Mouse (Mus musculus): ENCODE results near the gene Crct1. TPM values are rescaled to one million over a fixed set of nuclear protein-coding genes. Genes with fewer than 3 reads are reported as not detected.

Gene Crct1
- not detected for total RNA-seq (2021)

GRCm38 (mm10) chr3:93015460-93016104 is at the start of gene Crct1:
Crct1 (minus strand) TSS chr3:93015687.
- DNase-seq (ENCODE audit: low spot score): no peak
- intact Hi-C loops (cut with DNase I): no loop called here

GRCm38 (mm10) chr3:93052826-93053474 is 37.5 kb upstream of the Crct1 start:
- DNase-seq (ENCODE audit: low spot score): no peak
- intact Hi-C loops (cut with DNase I): no loop called here

GRCm38 (mm10) chr3:93050182-93050581 is 34.7 kb upstream of the Crct1 start:
- DNase-seq (ENCODE audit: low spot score): no peak
- intact Hi-C loops (cut with DNase I): no loop called here

GRCm38 (mm10) chr3:93031450-93031849 is 16.0 kb upstream of the Crct1 start:
- intact Hi-C loops (cut with DNase I): no loop called here
- DNase-seq (ENCODE audit: low spot score): no peak

GRCm38 (mm10) chr3:93025486-93025885 is 10.0 kb upstream of the Crct1 start:
- DNase-seq (ENCODE audit: low spot score): no peak
- intact Hi-C loops (cut with DNase I): loop anchor here (10.0 kb wide), 1 partner anchor 121 kb away; no protein-coding TSS in a partner anchor

GRCm38 (mm10) chr3:93023411-93024184 is 8.1 kb upstream of the Crct1 start:
- no peak for DNase-seq (ENCODE audit: low spot score)
- intact Hi-C loops (cut with DNase I): loop anchor here (10.0 kb wide), 1 partner anchor 119 kb away; no protein-coding TSS in a partner anchor

- intact Hi-C loops (cut with DNase I): loop anchor here (10.0 kb wide), 1 partner anchor 116 kb away; no protein-coding TSS in a partner anchor
- no peak for DNase-seq (ENCODE audit: low spot score)
These were observed 5.7 kb upstream of the Crct1 start for GRCm38 (mm10) chr3:93021171-93021570.

GRCm38 (mm10) chr3:93018960-93019359 is 3.5 kb upstream of the Crct1 start, which contains the start of gene Lce1m:
Lce1m (minus strand) TSS chr3:93019060.
- intact Hi-C loops (cut with DNase I): no loop called here
- DNase-seq (ENCODE audit: low spot score): no peak

- intact Hi-C loops (cut with DNase I): no loop called here
These were observed 616 bp downstream of the Crct1 start for GRCm38 (mm10) chr3:93014871-93015270.

GRCm38 (mm10) chr3:93014378-93014801 is 1.1 kb downstream of the Crct1 start:
- no peak for DNase-seq (ENCODE audit: low spot score)
- intact Hi-C loops (cut with DNase I): no loop called here

More at GRCm38 (mm10) chr3:93014871-93015270, 616 bp downstream of the Crct1 start:
- no peak for DNase-seq (ENCODE audit: low spot score)

- intact Hi-C loops (cut with DNase I): no loop called here
- DNase-seq (ENCODE audit: low spot score): no peak
These were observed 12.6 kb downstream of the Crct1 start for GRCm38 (mm10) chr3:93002843-93003242.

GRCm38 (mm10) chr3:93000621-93001020 is 14.9 kb downstream of the Crct1 start:
- DNase-seq (ENCODE audit: low spot score): no peak
- intact Hi-C loops (cut with DNase I): no loop called here

GRCm38 (mm10) chr3:92998691-92999090 is 16.8 kb downstream of the Crct1 start:
- intact Hi-C loops (cut with DNase I): no loop called here
- peak; percentile 2 for DNase-seq (ENCODE audit: low spot score)

- no peak for DNase-seq (ENCODE audit: low spot score)
- intact Hi-C loops (cut with DNase I): no loop called here
These were observed 23.6 kb downstream of the Crct1 start, which contains the start of gene Lce3f for GRCm38 (mm10) chr3:92991926-92992325. Lce3f (plus strand) TSS chr3:92992226.

GRCm38 (mm10) chr3:92978484-92978883 is 37.0 kb downstream of the Crct1 start:
- intact Hi-C loops (cut with DNase I): no loop called here
- DNase-seq (ENCODE audit: low spot score): no peak

- DNase-seq (ENCODE audit: low spot score): no peak
- intact Hi-C loops (cut with DNase I): no loop called here
These were observed 48.7 kb downstream of the Crct1 start, which contains the start of gene Lce3e for GRCm38 (mm10) chr3:92966761-92967160. Lce3e (plus strand) TSS chr3:92967061.

Other genes with a start within 250 kb of the Crct1 start
- gene Lce1i, start 236.8 kb downstream of the Crct1 start, total RNA-seq (2021): not detected
- gene Lce1j, start 225.2 kb downstream of the Crct1 start, total RNA-seq (2021): not detected
- not detected for gene Lce1k, start 207.8 kb downstream of the Crct1 start, total RNA-seq (2021)
- gene Kprp, start 188.4 kb downstream of the Crct1 start, total RNA-seq (2021): not detected
- not detected for gene Lce1l, start 164.4 kb downstream of the Crct1 start, total RNA-seq (2021)
- not detected for gene 2310050C09Rik, start 145.5 kb downstream of the Crct1 start, total RNA-seq (2021)
- not detected for gene Lce3a, start 89.5 kb downstream of the Crct1 start, total RNA-seq (2021)
- gene Lce3b, start 82.7 kb downstream of the Crct1 start, total RNA-seq (2021): not detected
- not detected for gene Lce3c, start 71.2 kb downstream of the Crct1 start, total RNA-seq (2021)
- gene Lce3d, start 58.3 kb downstream of the Crct1 start, total RNA-seq (2021): not detected
- not detected for gene Lce3e, start 48.6 kb downstream of the Crct1 start, total RNA-seq (2021)
- gene Lce3f, start 23.5 kb downstream of the Crct1 start, total RNA-seq (2021): not detected
- gene Lce1m, start 3.4 kb upstream of the Crct1 start, total RNA-seq (2021): not detected
- not detected for gene Gm4858, start 53.1 kb upstream of the Crct1 start, total RNA-seq (2021)
- not detected for gene Crnn, start 129.1 kb upstream of the Crct1 start, total RNA-seq (2021)
- gene Flg2, start 181.6 kb upstream of the Crct1 start, total RNA-seq (2021): not detected

All from heart, postnatal 25 days (tissue).